Mouse (Mus musculus) kidney, embryonic 14.5 days (tissue): Measurements from ENCODE around the gene Pax6. TPM values are rescaled to one million over a fixed set of nuclear protein-coding genes. Genes with fewer than 3 reads are reported as not detected.

ENCODE experiments used
- ATAC-seq: fragments of 200-750 bp; cut with Nextera tagmentation; 2 replicates; pipeline ENCODE4 v1.8.0; 2017; ENCODE audit warnings: moderate number of reproducible peaks, mild to moderate bottlenecking, moderate TSS enrichment, moderate library complexity; ENCODE audit not compliant: low FRiP score, low TSS enrichment
- H3K27ac ChIP-seq: fragments of 300-500 bp; sonication (generic); 2 replicates; pipeline ENCODE4 v1.5.1; 2014; ENCODE audit warnings: low read depth, mild to moderate bottlenecking, low read length, moderate library complexity, mixed read lengths
- H3K27me3 ChIP-seq: fragments of 300-500 bp; sonication (generic); 2 replicates; pipeline ENCODE4 v1.6.1; 2014; ENCODE audit warnings: mild to moderate bottlenecking, low read length; ENCODE audit not compliant: control insufficient read depth, insufficient read depth
- H3K36me3 ChIP-seq: fragments of 300-500 bp; sonication (generic); 2 replicates; pipeline ENCODE4 v1.6.1; 2014; ENCODE audit warnings: low read length, mixed read lengths; ENCODE audit not compliant: control insufficient read depth, insufficient read depth
- H3K4me1 ChIP-seq: fragments of 300-500 bp; sonication (generic); 2 replicates; pipeline ENCODE4 v1.6.1; 2014; ENCODE audit warnings: low read length, mixed read lengths; ENCODE audit not compliant: control insufficient read depth, insufficient read depth
- H3K4me2 ChIP-seq: fragments of 300-500 bp; sonication (generic); replicated peaks from 2 replicates; pipeline ENCODE4 v1.6.1; 2014; ENCODE audit warnings: low read depth, mild to moderate bottlenecking, low read length
- H3K4me3 ChIP-seq: fragments of 300-500 bp; sonication (generic); 2 replicates; pipeline ENCODE4 v1.5.1; 2014; ENCODE audit warnings: mild to moderate bottlenecking, low read length
- H3K9ac ChIP-seq: fragments of 300-500 bp; sonication (generic); 2 replicates; pipeline ENCODE4 v1.6.1; 2014; ENCODE audit warnings: low read depth, mild to moderate bottlenecking, low read length, moderate library complexity
- H3K9me3 ChIP-seq: fragments of 300-500 bp; sonication (generic); 2 replicates; pipeline ENCODE4 v1.6.1; 2016; ENCODE audit warnings: low read length; ENCODE audit not compliant: control insufficient read depth
- WGBS: fragments of 180-500 bp; shearing (Covaris S2); extraction: QIAGEN DNeasy Blood & Tissue Kit; methylation state at CpG from one replicate; pipeline ENCODE4 v1.1.7; 2014; 5-methylcytosine and 5-hydroxymethylcytosine counted together
- polyA plus RNA-seq: library from polyadenylated mRNA; unstranded; fragments of >200 nt; fragmentation: Nextera tagmentation; extraction: Ambion mirVana; gene quantifications from 2 replicates; pipeline ENCODE4 v1.2.1, GENCODE M21; 2014

The Pax6 gene
- 0.12 and 0.46 TPM in 2 replicates for polyA plus RNA-seq

DNA sequence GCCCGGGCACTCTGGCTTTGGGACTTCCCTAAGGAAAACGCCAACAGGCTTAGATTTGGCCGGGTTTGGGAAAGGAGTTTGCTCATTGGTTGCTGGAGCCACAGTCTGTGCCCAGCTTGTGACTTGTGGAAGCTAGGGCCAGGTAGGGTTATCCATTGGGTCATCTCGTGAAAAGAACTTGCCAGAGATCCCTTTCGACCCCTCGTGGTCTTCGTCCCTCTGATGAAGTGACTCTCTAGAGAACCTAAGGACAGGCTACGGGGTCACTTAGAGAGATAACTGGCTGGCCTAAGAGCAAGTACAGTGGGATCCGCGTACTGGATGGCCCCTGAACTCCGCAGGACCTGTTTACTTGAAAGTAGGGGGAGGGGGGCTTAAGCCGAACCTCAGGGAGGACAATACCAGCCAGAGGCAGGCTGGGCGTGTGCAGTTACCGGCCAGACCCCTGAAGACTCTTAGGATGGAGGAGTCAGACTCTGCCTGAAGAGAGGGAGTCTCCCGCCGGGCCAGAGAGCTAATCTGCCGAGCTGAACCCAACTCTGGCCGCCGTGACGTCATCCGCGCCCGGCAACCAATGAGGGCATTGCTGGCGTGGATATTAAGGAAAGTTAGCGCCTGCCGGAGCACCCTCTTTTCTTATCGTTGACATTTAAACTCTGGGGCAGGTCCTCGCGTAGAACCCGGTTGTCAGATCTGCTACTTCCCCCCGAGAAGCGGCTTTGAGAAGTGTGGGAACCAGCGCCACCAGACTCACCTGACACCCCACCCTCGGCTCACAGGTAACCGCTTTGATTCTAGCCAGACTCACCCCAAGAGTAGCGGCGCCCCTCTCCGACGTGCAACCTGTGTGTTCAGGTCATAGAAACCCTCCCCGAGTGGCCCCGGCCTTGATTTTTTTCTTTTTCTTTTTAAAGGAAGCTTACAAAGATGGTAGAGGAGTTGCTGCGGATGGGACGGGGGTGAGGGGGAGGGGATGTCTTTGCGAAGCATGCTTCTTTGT, at the start of gene Pax6:
Pax6 (plus strand) TSS at position 630 of the 1,000 bp plus-strand sequence.
- 1% methylated on average over 44 of the region's 44 CpGs for WGBS

GRCm38 (mm10) chr2:105648933-105649332, 19.8 kb upstream of the Pax6 start:
- H3K4me1 ChIP-seq, result no peaks in the 10 kb centered on the region
- no peak overlapping the region for H3K4me2 ChIP-seq
- no peak overlapping the region for H3K4me3 ChIP-seq
- no peak overlapping the region for H3K27ac ChIP-seq
- no peak overlapping the region for H3K9ac ChIP-seq
- no peaks in the 10 kb centered on the region for H3K36me3 ChIP-seq
- WGBS, result 94% methylated on average over 2 of the region's 2 CpGs
- no peak for ATAC-seq
- no peaks in the 10 kb centered on the region for H3K9me3 ChIP-seq
- H3K27me3 ChIP-seq, result peaks cover 3% of the 10 kb centered on the region; the same call in 1 of the 2 replicates

More for the DNA sequence above, at the start of gene Pax6:
- Histone ChIP-seq H3K27me3 (peaks cover 97% of the 10 kb centered on the region), H3K36me3 (no peaks in the 10 kb centered on the region), H3K4me1 (peaks cover 4% of the 10 kb centered on the region; the same call in 1 of the 2 replicates), H3K9ac (no peak within 1 kb of the TSS), H3K9me3 (no peaks in the 10 kb centered on the region), H3K4me3 (peak within 1 kb of the TSS; percentile 1; the same call in 1 of the 2 replicates), H3K27ac (no peak within 1 kb of the TSS), H3K4me2 (no peak within 1 kb of the TSS)
- ATAC-seq, result 0 out of 2 replicates have a peak, but pooled peaks have one; percentile 22

- H3K4me3 ChIP-seq, result no peak overlapping the region
- H3K4me2 ChIP-seq, result no peak overlapping the region
- 69% methylated on average over 8 of the region's 8 CpGs for WGBS
- H3K9me3 ChIP-seq, result no peaks in the 10 kb centered on the region
- H3K27me3 ChIP-seq, result peaks cover 66% of the 10 kb centered on the region
- H3K27ac ChIP-seq, result no peak overlapping the region
- H3K36me3 ChIP-seq, result no peaks in the 10 kb centered on the region
- no peaks in the 10 kb centered on the region for H3K4me1 ChIP-seq
- ATAC-seq, result no peak
- no peak overlapping the region for H3K9ac ChIP-seq
These were observed 12.2 kb upstream of the Pax6 start for GRCm38 (mm10) chr2:105656456-105656855.

GRCm38 (mm10) chr2:105659350-105659749, 9.3 kb upstream of the Pax6 start:
- H3K4me2 ChIP-seq, result no peak overlapping the region
- no peak for ATAC-seq
- no peak overlapping the region for H3K4me3 ChIP-seq
- H3K9ac ChIP-seq, result no peak overlapping the region
- no peaks in the 10 kb centered on the region for H3K9me3 ChIP-seq
- peaks cover 91% of the 10 kb centered on the region for H3K27me3 ChIP-seq
- H3K36me3 ChIP-seq, result no peaks in the 10 kb centered on the region
- 6% methylated on average over 9 of the region's 9 CpGs for WGBS
- no peak overlapping the region for H3K27ac ChIP-seq
- no peaks in the 10 kb centered on the region for H3K4me1 ChIP-seq

DNA sequence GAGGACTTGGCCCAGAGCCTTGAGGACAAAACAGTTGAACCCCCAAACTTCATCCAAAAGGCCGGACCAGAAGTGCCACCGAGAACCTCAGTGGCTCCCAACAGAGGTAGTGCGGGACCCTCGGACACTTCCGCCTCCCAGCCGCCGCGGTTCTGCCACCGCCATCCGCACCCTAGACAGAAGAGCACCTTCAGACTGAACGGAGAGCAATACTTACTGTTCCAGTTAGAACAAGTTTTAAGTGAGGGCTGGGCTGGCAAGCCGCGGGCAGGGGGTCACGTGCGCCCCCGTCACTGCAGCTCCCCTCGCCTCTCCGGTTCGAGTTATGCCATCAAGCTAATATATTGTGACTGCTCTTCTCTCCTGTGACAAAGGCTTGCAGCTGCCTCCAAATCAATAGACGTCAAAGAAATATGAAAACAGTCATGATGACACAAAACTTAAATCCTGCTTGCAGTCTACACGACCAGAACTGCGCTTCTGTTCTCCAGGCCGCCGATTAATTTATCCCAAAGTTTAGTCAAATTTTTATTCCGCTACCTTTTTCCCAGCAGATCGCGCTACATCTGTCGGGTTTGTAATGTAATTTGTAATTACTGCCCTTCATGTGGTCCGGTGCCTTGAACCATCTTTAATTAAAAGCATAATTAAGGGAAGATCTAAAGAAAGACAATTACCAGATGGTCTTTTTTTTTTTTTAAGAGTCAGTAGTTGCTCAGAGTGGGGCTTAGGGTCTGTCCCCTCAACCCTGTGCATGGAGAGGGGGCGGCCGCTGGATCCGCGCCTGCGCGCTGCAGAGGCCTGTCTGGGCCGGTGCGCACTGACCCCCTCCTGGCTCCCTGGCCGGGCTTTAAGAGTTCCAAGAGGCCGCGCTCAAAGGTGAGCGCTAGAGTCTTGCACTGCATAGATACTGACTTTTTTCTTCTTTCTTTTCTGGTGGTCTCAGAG, 8.5 kb upstream of the Pax6 start:
- no peaks in the 10 kb centered on the region for H3K36me3 ChIP-seq
- ATAC-seq, result no peak; the same call in 1 of the 2 replicates
- no peak overlapping the region for H3K4me2 ChIP-seq
- no peaks in the 10 kb centered on the region for H3K9me3 ChIP-seq
- H3K27ac ChIP-seq, result no peak overlapping the region
- peak overlapping the region; percentile 3; the same call in 1 of the 2 replicates for H3K4me3 ChIP-seq
- H3K4me1 ChIP-seq, result no peaks in the 10 kb centered on the region
- peaks cover 95% of the 10 kb centered on the region for H3K27me3 ChIP-seq
- no peak overlapping the region for H3K9ac ChIP-seq
- under 1% methylated on average over 41 of the region's 41 CpGs for WGBS

DNA sequence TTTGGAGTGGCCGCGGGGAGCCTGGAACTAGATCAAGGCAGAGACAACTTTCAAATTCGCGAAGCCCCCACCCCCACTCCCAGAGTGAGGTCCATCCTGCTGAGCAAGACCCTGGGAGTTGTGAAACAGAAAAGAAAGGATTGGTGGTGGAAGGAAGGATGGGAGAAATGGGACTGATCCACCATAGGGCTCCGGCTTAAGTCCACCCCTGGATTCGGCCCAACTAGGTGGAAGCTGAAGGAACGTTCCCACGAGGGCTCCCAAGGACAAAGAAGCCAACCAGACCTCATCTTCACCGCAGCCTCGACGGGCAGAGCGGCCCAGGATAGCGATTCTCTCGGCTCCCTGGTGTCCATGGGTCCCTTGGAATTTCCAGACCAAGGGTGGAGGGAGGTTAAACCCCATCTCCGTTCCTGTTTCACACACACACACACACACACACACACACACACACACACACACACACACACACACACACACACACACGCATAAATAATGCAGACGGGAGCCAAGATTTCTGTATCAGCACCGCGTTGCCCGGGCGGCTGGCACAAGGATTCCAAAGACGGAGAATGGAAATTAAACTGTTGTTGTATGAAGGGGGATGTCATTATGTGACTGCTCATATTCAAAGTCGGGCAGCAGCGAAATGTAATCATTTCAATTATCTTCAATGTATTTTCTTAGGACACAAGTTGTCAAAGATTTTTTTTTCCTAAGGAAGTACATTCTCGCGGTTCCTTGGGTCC, 7.7 kb upstream of the Pax6 start:
- under 1% methylated on average over 26 of the region's 26 CpGs for WGBS
- no peaks in the 10 kb centered on the region for H3K9me3 ChIP-seq
- H3K4me1 ChIP-seq, result no peaks in the 10 kb centered on the region
- no peak overlapping the region for H3K27ac ChIP-seq
- no peaks in the 10 kb centered on the region for H3K36me3 ChIP-seq
- no peak overlapping the region for H3K4me3 ChIP-seq
- peaks cover 97% of the 10 kb centered on the region for H3K27me3 ChIP-seq
- ATAC-seq, result no peak
- H3K4me2 ChIP-seq, result no peak overlapping the region
- no peak overlapping the region for H3K9ac ChIP-seq

DNA sequence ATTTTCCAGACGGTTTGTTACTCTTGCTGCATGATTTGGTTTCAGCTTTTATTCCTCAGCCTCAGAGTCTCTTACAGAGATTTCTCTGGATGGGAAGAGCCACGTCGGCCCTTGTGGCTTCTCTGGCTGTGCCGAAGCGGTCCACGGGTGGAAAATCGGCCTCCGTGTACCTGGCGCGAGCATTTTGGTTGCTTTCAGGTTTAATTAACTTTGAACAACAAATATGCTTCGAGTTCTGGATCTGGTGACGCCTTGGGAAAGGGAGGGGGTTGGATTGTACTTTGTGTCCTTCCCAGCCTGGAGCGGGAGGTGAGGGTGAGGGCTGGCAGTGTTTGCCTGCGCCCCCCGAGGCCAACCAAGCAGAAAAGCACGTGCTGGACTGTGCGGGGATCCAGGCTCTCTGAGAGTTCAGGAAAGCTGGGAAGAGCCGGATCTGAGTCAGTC, 7.1 kb upstream of the Pax6 start:
- H3K4me3 ChIP-seq, result no peak overlapping the region
- 2% methylated on average over 18 of the region's 18 CpGs for WGBS
- no peak overlapping the region for H3K4me2 ChIP-seq
- no peaks in the 10 kb centered on the region for H3K4me1 ChIP-seq
- peaks cover 98% of the 10 kb centered on the region for H3K27me3 ChIP-seq
- no peak overlapping the region for H3K27ac ChIP-seq
- H3K9ac ChIP-seq, result no peak overlapping the region
- ATAC-seq, result no peak
- H3K36me3 ChIP-seq, result no peaks in the 10 kb centered on the region
- no peaks in the 10 kb centered on the region for H3K9me3 ChIP-seq

GRCm38 (mm10) chr2:105662121-105662520, 6.6 kb upstream of the Pax6 start:
- Histone ChIP-seq H3K27ac (no peak overlapping the region), H3K27me3 (peaks cover 98% of the 10 kb centered on the region), H3K9me3 (no peaks in the 10 kb centered on the region), H3K9ac (no peak overlapping the region), H3K36me3 (no peaks in the 10 kb centered on the region), H3K4me2 (no peak overlapping the region), H3K4me1 (no peaks in the 10 kb centered on the region), H3K4me3 (no peak overlapping the region)
- ATAC-seq, result no peak
- 2% methylated on average over 16 of the region's 16 CpGs for WGBS
